Mouse (Mus musculus): Measurements from ENCODE around the gene Robo1. TPM values are rescaled to one million over a fixed set of nuclear protein-coding genes. Genes with fewer than 3 reads are reported as not detected.

The Robo1 gene
- polyA plus RNA-seq, 1 experiment: 3.5 TPM

- Histone ChIP-seq H3K36me3 (ENCODE audit: control insufficient read depth, insufficient read depth, low read length) (no peaks in the 10 kb centered on the region), H3K27me3 (ENCODE audit: control insufficient read depth, insufficient read depth, low read length) (no peaks in the 10 kb centered on the region), H3K4me1 (ENCODE audit: control insufficient read depth, insufficient read depth, low read length) (no peaks in the 10 kb centered on the region), H3K4me3 (ENCODE audit: control insufficient read depth, low read depth, low read length) (no peak overlapping the region), H3K27ac (ENCODE audit: control insufficient read depth, insufficient read depth, low read depth, low read length) (no peak overlapping the region)
- TF ChIP-seq POLR2A (IDR thresholded peaks at IDR 0.05; ENCODE audit: control insufficient read depth, low read depth, low read length) (no peak), CTCF (IDR thresholded peaks at IDR 0.05; ENCODE audit: control insufficient read depth, insufficient read depth, insufficient replicate concordance, low read depth, low read length) (no peak)
Measured at GRCm38 (mm10) chr16:72678947-72679558, 370.9 kb downstream of the Robo1 start.

- H3K36me3 ChIP-seq (ENCODE audit: control insufficient read depth, insufficient read depth, low read length): no peaks in the 10 kb centered on the region
- H3K27ac ChIP-seq (ENCODE audit: control insufficient read depth, insufficient read depth, low read depth, low read length): no peak overlapping the region
- no peaks in the 10 kb centered on the region for H3K4me1 ChIP-seq (ENCODE audit: control insufficient read depth, insufficient read depth, low read length)
- no peaks in the 10 kb centered on the region for H3K27me3 ChIP-seq (ENCODE audit: control insufficient read depth, insufficient read depth, low read length)
- TF ChIP-seq POLR2A (IDR thresholded peaks at IDR 0.05; ENCODE audit: control insufficient read depth, low read depth, low read length) (no peak), CTCF (IDR thresholded peaks at IDR 0.05; ENCODE audit: control insufficient read depth, insufficient read depth, insufficient replicate concordance, low read depth, low read length) (no peak)
- H3K4me3 ChIP-seq (ENCODE audit: control insufficient read depth, low read depth, low read length): no peak overlapping the region
Measured at GRCm38 (mm10) chr16:72685604-72686479, 377.7 kb downstream of the Robo1 start.

GRCm38 (mm10) chr16:72686480-72687053, 378.5 kb downstream of the Robo1 start:
- no peaks in the 10 kb centered on the region for H3K36me3 ChIP-seq (ENCODE audit: control insufficient read depth, insufficient read depth, low read length)
- no peaks in the 10 kb centered on the region for H3K27me3 ChIP-seq (ENCODE audit: control insufficient read depth, insufficient read depth, low read length)
- no peaks in the 10 kb centered on the region for H3K4me1 ChIP-seq (ENCODE audit: control insufficient read depth, insufficient read depth, low read length)
- H3K27ac ChIP-seq (ENCODE audit: control insufficient read depth, insufficient read depth, low read depth, low read length): no peak overlapping the region
- no peak overlapping the region for H3K4me3 ChIP-seq (ENCODE audit: control insufficient read depth, low read depth, low read length)
- no peak for TF ChIP-seq CTCF (IDR thresholded peaks at IDR 0.05; ENCODE audit: control insufficient read depth, insufficient read depth, insufficient replicate concordance, low read depth, low read length)
- TF ChIP-seq POLR2A (IDR thresholded peaks at IDR 0.05; ENCODE audit: control insufficient read depth, low read depth, low read length): no peak

- TF ChIP-seq CTCF (IDR thresholded peaks at IDR 0.05; ENCODE audit: control insufficient read depth, insufficient read depth, insufficient replicate concordance, low read depth, low read length): no peak
- TF ChIP-seq POLR2A (IDR thresholded peaks at IDR 0.05; ENCODE audit: control insufficient read depth, low read depth, low read length): no peak
- Histone ChIP-seq H3K27ac (ENCODE audit: control insufficient read depth, insufficient read depth, low read depth, low read length) (no peak overlapping the region), H3K4me3 (ENCODE audit: control insufficient read depth, low read depth, low read length) (no peak overlapping the region), H3K4me1 (ENCODE audit: control insufficient read depth, insufficient read depth, low read length) (no peaks in the 10 kb centered on the region), H3K27me3 (ENCODE audit: control insufficient read depth, insufficient read depth, low read length) (no peaks in the 10 kb centered on the region), H3K36me3 (ENCODE audit: control insufficient read depth, insufficient read depth, low read length) (no peaks in the 10 kb centered on the region)
Measured at GRCm38 (mm10) chr16:72687651-72688050, 379.5 kb downstream of the Robo1 start.

GRCm38 (mm10) chr16:72688185-72688681, 380.1 kb downstream of the Robo1 start:
- no peak for TF ChIP-seq CTCF (IDR thresholded peaks at IDR 0.05; ENCODE audit: control insufficient read depth, insufficient read depth, insufficient replicate concordance, low read depth, low read length)
- no peak for TF ChIP-seq POLR2A (IDR thresholded peaks at IDR 0.05; ENCODE audit: control insufficient read depth, low read depth, low read length)
- Histone ChIP-seq H3K27me3 (ENCODE audit: control insufficient read depth, insufficient read depth, low read length) (no peaks in the 10 kb centered on the region), H3K4me1 (ENCODE audit: control insufficient read depth, insufficient read depth, low read length) (no peaks in the 10 kb centered on the region), H3K27ac (ENCODE audit: control insufficient read depth, insufficient read depth, low read depth, low read length) (no peak overlapping the region), H3K36me3 (ENCODE audit: control insufficient read depth, insufficient read depth, low read length) (no peaks in the 10 kb centered on the region), H3K4me3 (ENCODE audit: control insufficient read depth, low read depth, low read length) (no peak overlapping the region)

GRCm38 (mm10) chr16:72691909-72692308, 383.8 kb downstream of the Robo1 start:
- TF ChIP-seq POLR2A (IDR thresholded peaks at IDR 0.05; ENCODE audit: control insufficient read depth, low read depth, low read length) (no peak), CTCF (IDR thresholded peaks at IDR 0.05; ENCODE audit: control insufficient read depth, insufficient read depth, insufficient replicate concordance, low read depth, low read length) (no peak)
- no peaks in the 10 kb centered on the region for H3K4me1 ChIP-seq (ENCODE audit: control insufficient read depth, insufficient read depth, low read length)
- no peaks in the 10 kb centered on the region for H3K36me3 ChIP-seq (ENCODE audit: control insufficient read depth, insufficient read depth, low read length)
- no peak overlapping the region for H3K4me3 ChIP-seq (ENCODE audit: control insufficient read depth, low read depth, low read length)
- no peaks in the 10 kb centered on the region for H3K27me3 ChIP-seq (ENCODE audit: control insufficient read depth, insufficient read depth, low read length)
- no peak overlapping the region for H3K27ac ChIP-seq (ENCODE audit: control insufficient read depth, insufficient read depth, low read depth, low read length)
